Mouse (Mus musculus) thymus, adult 2 months (tissue): ENCODE measurements around the gene Sec31a.

ENCODE experiments used
- CTCF ChIP-seq: fragments of 200-500 bp; IDR thresholded peaks from 2 replicates; pipeline ENCODE4 v1.5.1; 2012; ENCODE audit warnings: mild to moderate bottlenecking, control low read depth, low read length, moderate library complexity, borderline replicate concordance; ENCODE audit not compliant: control insufficient read depth, poor library complexity, insufficient read depth; ENCODE audit errors: extremely low read depth
- POLR2A ChIP-seq: fragments of 200-500 bp; IDR thresholded peaks from 2 replicates; pipeline ENCODE4 v1.6.1; 2012; ENCODE audit warnings: mild to moderate bottlenecking, low read length, control low read depth, moderate library complexity; ENCODE audit not compliant: control insufficient read depth, poor library complexity, insufficient read depth; ENCODE audit errors: extremely low read depth

- TF ChIP-seq CTCF (no peak), POLR2A (no peak)
Measured at GRCm38 (mm10) chr5:100424252-100424651, 8.2 kb upstream of the Sec31a start.
